Mouse (Mus musculus): ENCODE measurements around the gene Fgfr2. TPM values are rescaled to one million over a fixed set of nuclear protein-coding genes. Genes with fewer than 3 reads are reported as not detected.

The Fgfr2 gene
- total RNA-seq, 2 experiments from 2014 or later, result 43.7 to 44.3 TPM

GRCm38 (mm10) chr7:132576116-132576650, 547.0 kb downstream of the Fgfr2 start, which contains the start of gene Oat:
Gene Oat, minus strand, starts transcription at chr7:132576398.
- peak; percentile 75 to 81 for DNase-seq (ENCODE audit: extremely low spot score in 1 of 2, low spot score in 1 of 2)

GRCm38 (mm10) chr7:132575623-132576022, 547.5 kb downstream of the Fgfr2 start:
- peak in 1 of 2 experiments; percentile 78 for DNase-seq (ENCODE audit: extremely low spot score in 1 of 2, low spot score in 1 of 2)

GRCm38 (mm10) chr7:132574646-132575045, 548.5 kb downstream of the Fgfr2 start:
- DNase-seq (ENCODE audit: extremely low spot score in 1 of 2, low spot score in 1 of 2), result no peak

- no peak for DNase-seq (ENCODE audit: extremely low spot score in 1 of 2, low spot score in 1 of 2)
Observed at GRCm38 (mm10) chr7:132573205-132573604, 549.9 kb downstream of the Fgfr2 start.

GRCm38 (mm10) chr7:132572738-132573137, 550.4 kb downstream of the Fgfr2 start:
- DNase-seq (ENCODE audit: extremely low spot score in 1 of 2, low spot score in 1 of 2), result no peak

GRCm38 (mm10) chr7:132571481-132571880, 551.7 kb downstream of the Fgfr2 start:
- DNase-seq (ENCODE audit: extremely low spot score in 1 of 2, low spot score in 1 of 2), result no peak

- DNase-seq (ENCODE audit: extremely low spot score in 1 of 2, low spot score in 1 of 2), result no peak
Observed at GRCm38 (mm10) chr7:132570071-132570470, 553.1 kb downstream of the Fgfr2 start.

GRCm38 (mm10) chr7:132568817-132569216, 554.3 kb downstream of the Fgfr2 start:
- no peak for DNase-seq (ENCODE audit: extremely low spot score in 1 of 2, low spot score in 1 of 2)

GRCm38 (mm10) chr7:132565831-132566230, 557.3 kb downstream of the Fgfr2 start:
- no peak for DNase-seq (ENCODE audit: extremely low spot score in 1 of 2, low spot score in 1 of 2)

GRCm38 (mm10) chr7:132559138-132559766, 563.9 kb downstream of the Fgfr2 start:
- no peak for DNase-seq (ENCODE audit: extremely low spot score in 1 of 2, low spot score in 1 of 2)

- no peak for DNase-seq (ENCODE audit: extremely low spot score in 1 of 2, low spot score in 1 of 2)
Observed at GRCm38 (mm10) chr7:132558141-132558736, 564.9 kb downstream of the Fgfr2 start.

- no peak for DNase-seq (ENCODE audit: extremely low spot score in 1 of 2, low spot score in 1 of 2)
Observed at GRCm38 (mm10) chr7:132556575-132556974, 566.6 kb downstream of the Fgfr2 start.

- DNase-seq (ENCODE audit: extremely low spot score in 1 of 2, low spot score in 1 of 2), result no peak
Observed at GRCm38 (mm10) chr7:132555911-132556310, 567.2 kb downstream of the Fgfr2 start.

GRCm38 (mm10) chr7:132554091-132554490, 569.1 kb downstream of the Fgfr2 start:
- DNase-seq (ENCODE audit: extremely low spot score in 1 of 2, low spot score in 1 of 2), result no peak

GRCm38 (mm10) chr7:132551351-132552126, 571.6 kb downstream of the Fgfr2 start:
- peak; percentile 97 to 99 for DNase-seq (ENCODE audit: extremely low spot score in 1 of 2, low spot score in 1 of 2)

GRCm38 (mm10) chr7:132547126-132547525, 576.0 kb downstream of the Fgfr2 start:
- DNase-seq (ENCODE audit: extremely low spot score in 1 of 2, low spot score in 1 of 2), result no peak

- no peak for DNase-seq (ENCODE audit: extremely low spot score in 1 of 2, low spot score in 1 of 2)
Observed at GRCm38 (mm10) chr7:132542427-132542826, 580.7 kb downstream of the Fgfr2 start.

- no peak for DNase-seq (ENCODE audit: extremely low spot score in 1 of 2, low spot score in 1 of 2)
Observed at GRCm38 (mm10) chr7:132541566-132541965, 581.6 kb downstream of the Fgfr2 start.

- DNase-seq (ENCODE audit: extremely low spot score in 1 of 2, low spot score in 1 of 2), result no peak
Observed at GRCm38 (mm10) chr7:132540597-132540996, 582.6 kb downstream of the Fgfr2 start.

GRCm38 (mm10) chr7:132529206-132529605, 593.9 kb downstream of the Fgfr2 start:
- DNase-seq (ENCODE audit: extremely low spot score in 1 of 2, low spot score in 1 of 2), result no peak

GRCm38 (mm10) chr7:132513419-132513982, 609.6 kb downstream of the Fgfr2 start:
- no peak for DNase-seq (ENCODE audit: extremely low spot score in 1 of 2, low spot score in 1 of 2)
